Mouse (Mus musculus) CH12.LX (cell line): Measurements from ENCODE around the gene Fah.

Experiments used
- CHD1 ChIP-seq: IDR thresholded peaks from 2 replicates; pipeline ENCODE4 v1.6.1; 2012; ENCODE audit warnings: low read depth, low read length, improper control_type of control experiment, inconsistent platforms
- ZKSCAN1 ChIP-seq: IDR thresholded peaks from 2 replicates; pipeline ENCODE4 v1.6.1; 2012; ENCODE audit warnings: low read depth, inconsistent platforms, low read length, improper control_type of control experiment, borderline replicate concordance
- ZMIZ1 ChIP-seq: IDR thresholded peaks from 2 replicates; pipeline ENCODE4 v1.6.1; 2012; ENCODE audit warnings: low read depth, mild to moderate bottlenecking, inconsistent platforms, low read length, improper control_type of control experiment

DNA sequence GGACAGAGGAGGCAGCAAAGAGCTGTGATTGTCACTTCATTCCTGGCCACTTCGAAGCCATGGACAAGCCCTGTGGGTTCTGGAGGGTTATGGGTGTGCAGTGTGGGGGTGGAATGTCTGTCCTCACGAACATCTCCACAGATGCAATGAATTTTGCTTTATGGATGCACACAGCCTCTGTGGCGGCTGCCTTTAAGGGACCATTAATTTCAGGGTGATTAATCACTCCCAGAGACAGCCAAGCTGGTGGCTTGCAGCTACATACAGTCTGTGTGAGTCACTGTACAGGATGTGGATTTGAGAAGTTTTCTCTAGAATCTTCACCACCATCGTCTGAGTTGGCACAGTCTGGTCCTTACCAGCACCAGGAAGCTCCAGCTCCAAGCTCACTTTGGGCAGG, 59.9 kb downstream of the Fah start:
- TF ChIP-seq ZKSCAN1 (no peak), CHD1 (no peak), ZMIZ1 (no peak)
